Mouse (Mus musculus): ENCODE data around the gene Pop5. TPM values are rescaled to one million over a fixed set of nuclear protein-coding genes. Genes with fewer than 3 reads are reported as not detected.

Pop5 gene
- polyA plus RNA-seq, 1 experiment from 2014 or later: 127 TPM

DNA sequence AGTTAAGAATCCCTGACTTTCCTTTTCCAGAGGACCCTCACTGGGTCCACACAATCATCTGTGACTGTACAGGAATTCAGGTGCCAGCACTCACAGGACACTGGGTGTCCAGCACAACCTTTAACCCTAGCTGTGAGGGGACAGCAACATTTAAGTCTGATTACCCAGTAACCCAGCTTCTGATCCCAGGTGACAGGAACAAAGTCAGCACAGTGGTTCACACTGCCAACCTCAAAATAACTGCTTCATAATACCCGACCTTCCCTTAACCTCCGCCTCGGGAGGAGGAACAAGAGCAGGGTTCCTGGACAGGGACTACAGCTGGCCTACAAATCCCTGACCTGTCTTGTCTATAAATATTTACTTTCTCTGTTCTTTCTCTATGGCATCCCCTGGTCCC lies 32.6 kb downstream of the Pop5 start:
- no peak overlapping the region for H3K27ac ChIP-seq (replicated peaks)
- WGBS: 64% methylated on average over 3 of the region's 3 CpGs
- H3K36me3 ChIP-seq: no peaks in the 10 kb centered on the region
- H3K4me2 ChIP-seq: no peak overlapping the region
- no peak overlapping the region for H3K4me3 ChIP-seq (replicated peaks)
- H3K9me3 ChIP-seq (replicated peaks): no peaks in the 10 kb centered on the region
- peaks cover 56% of the 10 kb centered on the region for H3K4me1 ChIP-seq
- no peaks in the 10 kb centered on the region for H3K27me3 ChIP-seq (replicated peaks)
- no peak overlapping the region for H3K9ac ChIP-seq (replicated peaks)
- ATAC-seq (ENCODE audit: low FRiP score): no peak

DNA sequence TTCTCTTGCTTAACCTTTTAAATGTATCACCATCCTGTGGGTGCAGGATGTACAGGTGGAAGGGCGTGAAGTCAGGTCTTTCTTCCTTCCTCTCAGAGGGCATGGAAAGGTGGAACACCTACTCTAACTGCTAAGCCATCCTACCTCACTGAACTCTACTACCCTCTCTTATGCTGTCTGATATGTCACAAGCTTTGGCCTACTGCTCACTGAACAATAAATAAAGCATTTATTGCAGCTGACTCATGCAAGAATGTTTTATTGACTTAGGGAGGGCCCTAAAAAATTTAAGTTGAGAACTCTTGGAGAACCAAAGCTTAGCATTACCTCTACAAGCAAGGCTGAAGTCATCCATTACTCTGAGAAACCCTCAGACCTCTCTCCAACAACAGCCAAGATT lies 34.3 kb downstream of the Pop5 start:
- no peaks in the 10 kb centered on the region for H3K27me3 ChIP-seq (replicated peaks)
- no peaks in the 10 kb centered on the region for H3K36me3 ChIP-seq
- H3K4me1 ChIP-seq: peaks cover 61% of the 10 kb centered on the region
- 89% methylated on average over 1 of the region's 1 CpGs for WGBS
- ATAC-seq (ENCODE audit: low FRiP score): no peak
- H3K4me3 ChIP-seq (replicated peaks): peak overlapping the region; percentile 100; the same call in 1 of the 2 replicates
- H3K4me2 ChIP-seq: peak overlapping the region; percentile 74
- no peak overlapping the region for H3K27ac ChIP-seq (replicated peaks)
- no peaks in the 10 kb centered on the region for H3K9me3 ChIP-seq (replicated peaks)
- no peak overlapping the region for H3K9ac ChIP-seq (replicated peaks)

- under 1% methylated on average over 75 of the region's 77 CpGs for WGBS
- H3K9me3 ChIP-seq (replicated peaks): no peaks in the 10 kb centered on the region
- peaks cover 51% of the 10 kb centered on the region for H3K4me1 ChIP-seq
- peak; percentile 23; the same call in 1 of the 2 replicates for ATAC-seq (ENCODE audit: low FRiP score)
- H3K4me2 ChIP-seq: peak overlapping the region; percentile 74
- no peaks in the 10 kb centered on the region for H3K27me3 ChIP-seq (replicated peaks)
- peak overlapping the region; percentile 99 for H3K9ac ChIP-seq (replicated peaks)
- peak overlapping the region; percentile 100 for H3K4me3 ChIP-seq (replicated peaks)
- no peaks in the 10 kb centered on the region for H3K36me3 ChIP-seq
- H3K27ac ChIP-seq (replicated peaks): peak overlapping the region; percentile 90
These were observed 36.5 kb downstream of the Pop5 start for GRCm38 (mm10) chr5:115271931-115272811.

DNA sequence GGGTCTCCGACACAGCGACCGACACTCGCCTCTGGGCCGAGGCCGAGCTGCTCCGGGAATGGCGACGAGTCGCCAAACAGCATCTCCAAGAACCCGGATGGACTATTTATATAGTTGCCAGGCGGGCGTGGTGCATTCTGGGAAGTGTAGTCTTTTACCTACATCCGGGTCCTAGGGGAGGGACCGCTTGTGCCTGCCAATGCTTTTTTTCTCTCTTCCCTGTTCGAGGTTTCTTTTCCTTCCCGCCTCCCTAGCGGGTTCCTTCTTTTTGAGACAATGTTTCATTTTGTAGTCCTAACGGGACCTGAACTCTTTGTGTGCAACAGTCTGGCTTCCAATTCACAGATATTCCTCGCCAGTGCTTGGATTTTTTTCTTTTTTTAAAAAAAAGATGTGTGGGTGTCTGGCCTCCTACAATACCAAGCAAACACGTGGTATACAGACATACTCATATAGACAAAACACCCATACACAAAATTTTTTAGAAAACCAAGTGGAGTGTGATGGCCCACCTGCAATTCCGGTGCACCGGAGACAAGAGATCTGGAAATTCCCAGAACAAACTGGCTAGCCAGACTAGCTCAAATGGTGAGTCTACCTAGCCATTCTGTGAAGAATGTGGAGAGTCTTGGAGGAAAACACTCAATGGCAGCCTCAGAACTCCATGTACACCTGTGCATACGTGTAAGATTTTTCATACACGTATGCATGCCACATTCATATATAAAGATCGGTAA lies 37.3 kb downstream of the Pop5 start, which contains the start of gene Rnf10:
Gene Rnf10 (minus strand): TSS at position 87 of the 737 bp plus-strand sequence.
- Histone ChIP-seq H3K27me3 (replicated peaks) (no peaks in the 10 kb centered on the region), H3K9ac (replicated peaks) (peak within 1 kb of the TSS; percentile 99), H3K4me2 (peak within 1 kb of the TSS; percentile 74), H3K27ac (replicated peaks) (peak within 1 kb of the TSS; percentile 90), H3K9me3 (replicated peaks) (no peaks in the 10 kb centered on the region), H3K4me1 (peaks cover 47% of the 10 kb centered on the region), H3K4me3 (replicated peaks) (peak within 1 kb of the TSS; percentile 100), H3K36me3 (no peaks in the 10 kb centered on the region)
- peak; percentile 91 for ATAC-seq (ENCODE audit: low FRiP score)
- WGBS: 13% methylated on average over 26 of the region's 26 CpGs

DNA sequence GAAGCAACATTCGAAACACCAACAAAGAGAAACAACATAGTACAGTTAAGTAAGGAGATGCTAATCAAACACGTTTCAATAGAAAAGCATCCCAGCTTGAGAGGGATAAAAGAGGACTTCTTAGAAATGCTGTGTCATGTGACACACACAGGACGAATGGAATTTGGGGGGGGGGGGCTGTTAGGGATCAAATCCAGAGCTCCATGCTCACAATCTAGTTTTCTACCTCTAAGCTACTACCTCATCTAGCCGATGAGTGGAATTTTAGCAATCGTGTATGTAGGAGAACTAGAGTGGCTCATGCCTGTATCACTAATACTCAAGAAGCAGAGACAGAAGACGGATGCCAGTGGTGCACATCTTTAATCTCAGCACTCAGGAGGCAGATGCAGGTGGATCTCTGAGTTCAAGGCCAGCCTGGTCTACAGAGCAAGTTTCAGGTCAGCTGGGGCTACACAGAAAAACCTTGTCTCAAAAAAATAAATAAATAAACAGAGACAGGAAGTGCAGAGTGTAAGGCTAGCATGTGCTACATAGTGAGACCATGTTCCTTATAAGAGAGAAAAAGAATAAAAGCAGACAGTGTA lies 38.0 kb downstream of the Pop5 start:
- H3K9ac ChIP-seq (replicated peaks): no peak overlapping the region; the same call in 1 of the 2 replicates
- peaks cover 41% of the 10 kb centered on the region for H3K4me1 ChIP-seq
- H3K36me3 ChIP-seq: no peaks in the 10 kb centered on the region
- peak overlapping the region; percentile 74 for H3K4me2 ChIP-seq
- no peaks in the 10 kb centered on the region for H3K9me3 ChIP-seq (replicated peaks)
- H3K4me3 ChIP-seq (replicated peaks): peak overlapping the region; percentile 100; the same call in 1 of the 2 replicates
- no peaks in the 10 kb centered on the region for H3K27me3 ChIP-seq (replicated peaks)
- peak overlapping the region; percentile 90 for H3K27ac ChIP-seq (replicated peaks)
- 71% methylated on average over 6 of the region's 6 CpGs for WGBS
- ATAC-seq (ENCODE audit: low FRiP score): 0 out of 2 replicates have a peak, but pooled peaks have one; percentile 5

- peaks cover 36% of the 10 kb centered on the region for H3K4me1 ChIP-seq
- WGBS: 63% methylated on average over 1 of the region's 1 CpGs
- H3K36me3 ChIP-seq: no peaks in the 10 kb centered on the region
- H3K4me3 ChIP-seq (replicated peaks): no peak overlapping the region
- H3K9ac ChIP-seq (replicated peaks): no peak overlapping the region
- no peaks in the 10 kb centered on the region for H3K9me3 ChIP-seq (replicated peaks)
- no peak overlapping the region for H3K4me2 ChIP-seq
- no peaks in the 10 kb centered on the region for H3K27me3 ChIP-seq (replicated peaks)
- ATAC-seq (ENCODE audit: low FRiP score): no peak
- no peak overlapping the region for H3K27ac ChIP-seq (replicated peaks)
These were observed 38.7 kb downstream of the Pop5 start for GRCm38 (mm10) chr5:115274353-115274752.

- H3K4me3 ChIP-seq (replicated peaks): no peak overlapping the region
- H3K27ac ChIP-seq (replicated peaks): no peak overlapping the region
- H3K36me3 ChIP-seq: no peaks in the 10 kb centered on the region
- H3K27me3 ChIP-seq (replicated peaks): no peaks in the 10 kb centered on the region
- no peaks in the 10 kb centered on the region for H3K9me3 ChIP-seq (replicated peaks)
- no peak for ATAC-seq (ENCODE audit: low FRiP score)
- WGBS: 91% methylated on average over 1 of the region's 1 CpGs
- no peak overlapping the region for H3K4me2 ChIP-seq
- peaks cover 32% of the 10 kb centered on the region for H3K4me1 ChIP-seq
- no peak overlapping the region for H3K9ac ChIP-seq (replicated peaks)
These were observed 39.1 kb downstream of the Pop5 start for GRCm38 (mm10) chr5:115274771-115275170.

DNA sequence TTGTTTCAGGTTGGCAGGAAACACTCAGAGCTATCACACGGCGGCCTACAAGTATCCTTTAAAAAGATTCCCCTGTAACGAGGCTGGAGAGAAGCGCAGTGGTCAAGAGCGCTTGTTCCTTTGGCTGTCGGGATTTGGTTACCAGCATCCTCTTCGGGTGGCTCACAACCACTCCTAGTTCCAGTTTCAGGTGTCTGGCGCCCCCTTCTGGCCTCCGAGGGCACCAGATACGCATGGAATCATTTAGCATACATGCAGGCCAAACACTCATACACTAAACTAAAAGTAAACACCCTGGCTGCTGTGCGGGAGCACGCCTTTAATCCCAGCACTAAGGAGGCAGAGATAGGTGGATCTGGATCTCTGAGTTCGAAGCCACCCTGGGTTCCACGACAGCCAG lies 40.4 kb downstream of the Pop5 start:
- no peak for ATAC-seq (ENCODE audit: low FRiP score)

DNA sequence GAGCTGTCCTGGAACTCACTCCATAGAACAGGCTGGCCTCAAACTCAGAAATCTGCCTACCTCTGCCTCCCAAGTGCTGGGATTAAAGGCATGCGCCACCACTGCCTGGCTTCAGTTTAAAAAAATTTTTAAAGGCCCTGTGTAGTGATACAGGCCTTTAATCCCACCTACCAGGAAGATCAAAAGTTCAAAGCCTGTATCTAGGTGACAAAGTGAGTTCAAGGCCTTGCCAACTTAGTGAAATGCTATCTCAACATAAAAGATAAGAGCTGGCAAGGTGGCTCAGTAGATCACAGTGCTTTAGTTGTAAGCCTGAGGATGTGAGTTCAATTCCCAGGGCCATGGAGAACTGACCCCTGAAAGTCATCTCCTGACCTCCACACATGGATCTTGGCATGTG lies 42.4 kb downstream of the Pop5 start:
- H3K27me3 ChIP-seq (replicated peaks): no peaks in the 10 kb centered on the region
- no peak overlapping the region for H3K4me2 ChIP-seq
- peaks cover 16% of the 10 kb centered on the region for H3K4me1 ChIP-seq
- 94% methylated on average over 1 of the region's 1 CpGs for WGBS
- H3K9ac ChIP-seq (replicated peaks): no peak overlapping the region
- no peak overlapping the region for H3K4me3 ChIP-seq (replicated peaks)
- H3K9me3 ChIP-seq (replicated peaks): no peaks in the 10 kb centered on the region
- H3K36me3 ChIP-seq: peaks cover under 1% of the 10 kb centered on the region; the same call in 1 of the 2 replicates
- no peak for ATAC-seq (ENCODE audit: low FRiP score)
- no peak overlapping the region for H3K27ac ChIP-seq (replicated peaks)

More for the DNA sequence above, 40.4 kb downstream of the Pop5 start:
- Histone ChIP-seq H3K27me3 (replicated peaks) (no peaks in the 10 kb centered on the region), H3K4me3 (replicated peaks) (no peak overlapping the region), H3K36me3 (no peaks in the 10 kb centered on the region), H3K9ac (replicated peaks) (no peak overlapping the region), H3K9me3 (replicated peaks) (no peaks in the 10 kb centered on the region), H3K4me1 (peaks cover 27% of the 10 kb centered on the region), H3K4me2 (no peak overlapping the region), H3K27ac (replicated peaks) (no peak overlapping the region)
- WGBS: 37% methylated on average over 14 of the region's 14 CpGs

GRCm38 (mm10) chr5:115278785-115279184 lies 43.1 kb downstream of the Pop5 start:
- Histone ChIP-seq H3K9ac (replicated peaks) (no peak overlapping the region), H3K27me3 (replicated peaks) (no peaks in the 10 kb centered on the region), H3K4me1 (peaks cover 10% of the 10 kb centered on the region), H3K36me3 (peaks cover 7% of the 10 kb centered on the region), H3K4me2 (no peak overlapping the region), H3K9me3 (replicated peaks) (no peaks in the 10 kb centered on the region), H3K4me3 (replicated peaks) (no peak overlapping the region), H3K27ac (replicated peaks) (no peak overlapping the region)
- WGBS: 67% methylated on average over 2 of the region's 2 CpGs
- ATAC-seq (ENCODE audit: low FRiP score): no peak

GRCm38 (mm10) chr5:115279226-115280049 lies 43.8 kb downstream of the Pop5 start, which contains the start of gene Coq5:
TSS of gene Coq5 (plus strand) at chr5:115279666.
- 3% methylated on average over 45 of the region's 45 CpGs for WGBS
- Histone ChIP-seq H3K36me3 (peaks cover 14% of the 10 kb centered on the region), H3K4me3 (replicated peaks) (peak within 1 kb of the TSS; percentile 97), H3K9me3 (replicated peaks) (no peaks in the 10 kb centered on the region), H3K27ac (replicated peaks) (peak within 1 kb of the TSS; percentile 79), H3K9ac (replicated peaks) (peak within 1 kb of the TSS; percentile 96), H3K27me3 (replicated peaks) (no peaks in the 10 kb centered on the region), H3K4me1 (peaks cover 10% of the 10 kb centered on the region), H3K4me2 (peak within 1 kb of the TSS; percentile 92)
- peak; percentile 77 for ATAC-seq (ENCODE audit: low FRiP score)

Measured in neural tube, embryonic 15.5 days (tissue).